ENCODE assay signal across 17 mouse cellular contexts in the genomic region with DNA sequence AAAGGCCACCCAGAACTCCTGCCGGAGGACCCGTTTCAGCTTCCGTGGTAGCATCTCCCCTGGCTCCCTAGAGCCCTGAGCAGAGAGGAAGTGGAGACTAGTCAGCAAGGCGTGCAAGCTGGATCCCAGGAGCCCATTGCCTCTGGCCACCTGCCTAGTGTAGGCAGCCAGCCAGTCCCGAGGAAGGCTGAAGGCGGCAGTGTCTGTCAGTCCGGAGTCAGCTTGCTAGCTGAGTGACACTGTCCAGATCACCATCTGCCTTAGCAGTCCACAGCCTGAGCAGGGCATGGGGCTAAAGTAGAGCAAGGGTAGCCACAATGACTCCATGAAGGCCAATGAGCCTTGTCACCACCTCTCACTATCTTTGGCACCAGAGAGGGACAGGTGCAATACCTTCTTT. TPM values are rescaled to one million over a fixed set of nuclear protein-coding genes. Genes with fewer than 3 reads are reported as not detected.
DNase-seq lines count a peak whose midpoint lies in the region; ATAC-seq lines count a peak whose summit lies in the region.
"Had no signal": no experiment of that assay in that cellular context is flagged by ENCODE, and none has a peak within 500 bp of the region (broad histone marks: within the 10 kb centered on the region; RNA-seq: fewer than 3 reads in every experiment).

No protein-coding gene starts in this region.

- peaks cover 17% of the 10 kb centered on the region for H3K4me1 ChIP-seq in heart, embryonic 13.5 days
- no peaks in the 10 kb centered on the region for H3K4me1 ChIP-seq in hindbrain, embryonic 11.5 days (replicated peaks; ENCODE audit: control insufficient read depth, insufficient read depth, low read length)
- no peaks in the 10 kb centered on the region for H3K4me1 ChIP-seq in midbrain, embryonic 10.5 days
- H3K4me1 ChIP-seq: limb, embryonic 13.5 days; midbrain, embryonic 12.5 days; neural tube, embryonic 12.5 days had no signal

- H3K4me3 ChIP-seq in heart, embryonic 13.5 days: no peak overlapping the region
- no peak overlapping the region for H3K4me3 ChIP-seq in hindbrain, embryonic 11.5 days (ENCODE audit: low read depth, low read length)
- H3K4me3 ChIP-seq in midbrain, embryonic 10.5 days: no peak overlapping the region
- H3K4me3 ChIP-seq: limb, embryonic 13.5 days; midbrain, embryonic 12.5 days; neural tube, embryonic 12.5 days had no signal

- 0 out of 2 replicates have a peak, but pooled peaks cover 7% of the 10 kb centered on the region for H3K27me3 ChIP-seq in heart, embryonic 13.5 days (replicated peaks)
- no peaks in the 10 kb centered on the region for H3K27me3 ChIP-seq in hindbrain, embryonic 11.5 days (ENCODE audit: control insufficient read depth, insufficient read depth, low read length)
- no peaks in the 10 kb centered on the region for H3K27me3 ChIP-seq in midbrain, embryonic 10.5 days (ENCODE audit: low read depth, poor library complexity, severe bottlenecking)
- H3K27me3 ChIP-seq: limb, embryonic 13.5 days; midbrain, embryonic 12.5 days; neural tube, embryonic 12.5 days had no signal

- H3K36me3 ChIP-seq in heart, embryonic 13.5 days: no peaks in the 10 kb centered on the region
- H3K36me3 ChIP-seq in hindbrain, embryonic 11.5 days (ENCODE audit: control insufficient read depth, insufficient read depth, low read length): no peaks in the 10 kb centered on the region
- H3K36me3 ChIP-seq in midbrain, embryonic 10.5 days: no peaks in the 10 kb centered on the region
- H3K36me3 ChIP-seq: limb, embryonic 13.5 days; midbrain, embryonic 12.5 days; neural tube, embryonic 12.5 days had no signal

- H3K9me3 ChIP-seq in heart, embryonic 13.5 days: no peaks in the 10 kb centered on the region; the same call in 1 of the 2 replicates
- no peaks in the 10 kb centered on the region for H3K9me3 ChIP-seq in hindbrain, embryonic 11.5 days (ENCODE audit: control insufficient read depth, low read length)
- no peaks in the 10 kb centered on the region for H3K9me3 ChIP-seq in midbrain, embryonic 10.5 days (replicated peaks)
- H3K9me3 ChIP-seq: midbrain, embryonic 12.5 days; neural tube, embryonic 12.5 days had no signal

- no peak overlapping the region for H3K9ac ChIP-seq in heart, embryonic 13.5 days
- H3K9ac ChIP-seq in hindbrain, embryonic 11.5 days (ENCODE audit: low read depth, low read length): no peak overlapping the region
- H3K9ac ChIP-seq: limb, embryonic 13.5 days; midbrain, embryonic 12.5 days; neural tube, embryonic 12.5 days had no signal

- peak; percentile 43; the same call in 1 of the 2 replicates for ATAC-seq in heart, embryonic 13.5 days (ENCODE audit: extremely low read depth, insufficient number of reproducible peaks, low FRiP score, low TSS enrichment)
- no peak for ATAC-seq in hindbrain, embryonic 11.5 days (ENCODE audit: low FRiP score)
- ATAC-seq: activated CD4-positive, CD25-positive, alpha-beta regulatory T cell, adult 4 months had no signal

- H3K27ac ChIP-seq in heart, embryonic 13.5 days (replicated peaks): peak overlapping the region; percentile 20; the same call in 1 of the 2 replicates
- no peak overlapping the region for H3K27ac ChIP-seq in hindbrain, embryonic 11.5 days (ENCODE audit: low read depth, low read length)
- no peak overlapping the region; the same call in 1 of the 2 replicates for H3K27ac ChIP-seq in midbrain, embryonic 10.5 days (replicated peaks)
- H3K27ac ChIP-seq: limb, embryonic 13.5 days; midbrain, embryonic 12.5 days; neural tube, embryonic 12.5 days had no signal

- peak; percentile 34 to 64 for DNase-seq in adrenal gland, adult (ENCODE audit: inconsistent age in 2 of 2, low spot score in 1 of 2)
- no peak for DNase-seq in adrenal gland, postnatal 4 days (ENCODE audit: low spot score in 2 of 2)
- peak; percentile 18 for DNase-seq in urinary bladder, postnatal 14 days (ENCODE audit: low spot score)
- no peak for DNase-seq in urinary bladder, postnatal 10 days (ENCODE audit: low spot score)
- no peak for DNase-seq in hindbrain, embryonic 11.5 days (ENCODE audit: low spot score)
- DNase-seq in layer of hippocampus, adult 9-10 months (ENCODE audit: low spot score): no peak
- DNase-seq in midbrain, embryonic 10.5 days (ENCODE audit: low spot score): no peak
- DNase-seq: lung, adult 2 months had no signal

- peak overlapping the region; percentile 7; the same call in 1 of the 2 replicates for H3K4me2 ChIP-seq in heart, embryonic 13.5 days
- no peak overlapping the region for H3K4me2 ChIP-seq in hindbrain, embryonic 11.5 days (replicated peaks; ENCODE audit: low read depth, low read length)
- H3K4me2 ChIP-seq: limb, embryonic 13.5 days; midbrain, embryonic 12.5 days; neural tube, embryonic 12.5 days had no signal

- 27% methylated on average over 7 of the region's 7 CpGs for WGBS in heart, embryonic 13.5 days
- 80% methylated on average over 7 of the region's 7 CpGs for WGBS in hindbrain, embryonic 11.5 days
- WGBS in midbrain, embryonic 10.5 days: 89% methylated on average over 7 of the region's 7 CpGs

RNA-seq across cellular contexts. Expression of a gene that starts 10.3 kb away (rescaled TPM):
- 10 to 100 TPM in 1 of 2 experiments, 1 to 10 TPM in 1; 9.8 to 14.6 TPM for total RNA-seq in adrenal gland, postnatal 4 days (2021)
- polyA plus RNA-seq in heart, embryonic 13.5 days (2015; fragmentation: Nextera tagmentation; extraction: Ambion mirVana): 1.8 and 2.0 TPM in 2 replicates
- 3.1 and 3.6 TPM in 2 replicates for polyA plus RNA-seq in hindbrain, embryonic 11.5 days (2014; fragmentation: Nextera tagmentation; extraction: Ambion mirVana)
- polyA plus RNA-seq in midbrain, embryonic 10.5 days (2016; fragmentation: Nextera tagmentation; extraction: Ambion mirVana): 2.3 and 3.2 TPM in 2 replicates
- polyA plus RNA-seq: activated CD4-positive, CD25-positive, alpha-beta regulatory T cell, adult 4 months had no signal

RNA-seq across cellular contexts. Expression of a gene that starts 50.8 kb away (rescaled TPM):
- total RNA-seq in adrenal gland, postnatal 4 days (2021): not detected
- not detected in 2 replicates for polyA plus RNA-seq in heart, embryonic 13.5 days (2015; fragmentation: Nextera tagmentation; extraction: Ambion mirVana)
- not detected in 2 replicates for polyA plus RNA-seq in hindbrain, embryonic 11.5 days (2014; fragmentation: Nextera tagmentation; extraction: Ambion mirVana)
- not detected in 2 replicates for polyA plus RNA-seq in midbrain, embryonic 10.5 days (2016; fragmentation: Nextera tagmentation; extraction: Ambion mirVana)
- polyA plus RNA-seq: activated CD4-positive, CD25-positive, alpha-beta regulatory T cell, adult 4 months; cortical plate, adult 2 months; intestine, embryonic 14.5 days; limb, embryonic 13.5 days; lung, adult 2 months; midbrain, embryonic 12.5 days; neural tube, embryonic 12.5 days; stomach, embryonic 16.5 days; urinary bladder, adult 2 months had no signal

RNA-seq across cellular contexts. Expression of a gene that starts 57.8 kb away (rescaled TPM):
- total RNA-seq in adrenal gland, postnatal 4 days (2021): 1 to 10 TPM; 4.1 to 4.3 TPM
- polyA plus RNA-seq in heart, embryonic 13.5 days (2015; fragmentation: Nextera tagmentation; extraction: Ambion mirVana): 0.19 and 0.23 TPM in 2 replicates
- polyA plus RNA-seq in hindbrain, embryonic 11.5 days (2014; fragmentation: Nextera tagmentation; extraction: Ambion mirVana): 0.56 and 1.4 TPM in 2 replicates
- 0.84 and 0.88 TPM in 2 replicates for polyA plus RNA-seq in midbrain, embryonic 10.5 days (2016; fragmentation: Nextera tagmentation; extraction: Ambion mirVana)

RNA-seq across cellular contexts. Expression of a gene that starts 59.9 kb away (rescaled TPM):
- total RNA-seq in adrenal gland, postnatal 4 days (2021): not detected
- not detected in 2 replicates for polyA plus RNA-seq in heart, embryonic 13.5 days (2015; fragmentation: Nextera tagmentation; extraction: Ambion mirVana)
- not detected in 2 replicates for polyA plus RNA-seq in hindbrain, embryonic 11.5 days (2014; fragmentation: Nextera tagmentation; extraction: Ambion mirVana)
- not detected in 2 replicates for polyA plus RNA-seq in midbrain, embryonic 10.5 days (2016; fragmentation: Nextera tagmentation; extraction: Ambion mirVana)
- polyA plus RNA-seq: activated CD4-positive, CD25-positive, alpha-beta regulatory T cell, adult 4 months; intestine, embryonic 14.5 days; limb, embryonic 13.5 days; lung, adult 2 months; midbrain, embryonic 12.5 days; neural tube, embryonic 12.5 days; stomach, embryonic 16.5 days; urinary bladder, adult 2 months had no signal

Comparison
In these comparisons a context has a peak if more than half of its experiments do, and no peak if none do; other contexts are left out.
1. DNase-seq: peak in adrenal gland, adult (2 of 2) and urinary bladder, postnatal 14 days (single experiment); none in adrenal gland, postnatal 4 days (0 of 2), urinary bladder, postnatal 10 days (single experiment), hindbrain, embryonic 11.5 days (single experiment), layer of hippocampus, adult 9-10 months (single experiment) and midbrain, embryonic 10.5 days (single experiment).